Comparison of ENCODE assay signal across 9 mouse cellular contexts in genomic region chr1:133397094-133397482, GRCm38 (mm10). TPM values are rescaled to one million over a fixed set of nuclear protein-coding genes. Genes with fewer than 3 reads are reported as not detected.
DNase-seq lines count a peak whose midpoint lies in the region; ATAC-seq and TF ChIP-seq lines count a peak whose summit lies in the region.
"Had no signal": no experiment of that assay in that cellular context is flagged by ENCODE, and none has a peak within 500 bp of the region (broad histone marks: within the 10 kb centered on the region; RNA-seq: fewer than 3 reads in every experiment).

No protein-coding gene starts in this region.

- DNase-seq in heart, postnatal 25 days (ENCODE audit: low spot score): no peak
- no peak for DNase-seq in lung, postnatal 36 days
- no peak for DNase-seq in hindbrain, postnatal 0 days (ENCODE audit: low spot score)
- DNase-seq in adrenal gland, postnatal 4 days (ENCODE audit: low spot score in 2 of 2): no peak
- DNase-seq in frontal cortex, postnatal 25 days (ENCODE audit: low spot score in 2 of 2): no peak
- DNase-seq: thymus, adult 18-20 months had no signal

- no peak overlapping the region for H3K9ac ChIP-seq in heart, embryonic 11.5 days (ENCODE audit: low read depth, low read length)
- no peak overlapping the region for H3K9ac ChIP-seq in lung, embryonic 16.5 days (ENCODE audit: low read length)
- peak overlapping the region; percentile 43; the same call in 1 of the 2 replicates for H3K9ac ChIP-seq in hindbrain, postnatal 0 days (replicated peaks; ENCODE audit: low read length)
- no peak overlapping the region for H3K9ac ChIP-seq in stomach, embryonic 14.5 days (replicated peaks; ENCODE audit: low read depth, low read length)

- H3K4me1 ChIP-seq in heart, embryonic 11.5 days (ENCODE audit: control insufficient read depth, insufficient read depth, low read length): peaks cover 3% of the 10 kb centered on the region; the same call in 1 of the 2 replicates
- peaks cover 14% of the 10 kb centered on the region for H3K4me1 ChIP-seq in lung, embryonic 16.5 days (replicated peaks; ENCODE audit: control insufficient read depth, insufficient read depth, low read length)
- peaks cover 11% of the 10 kb centered on the region; the same call in 1 of the 2 replicates for H3K4me1 ChIP-seq in hindbrain, postnatal 0 days (ENCODE audit: insufficient read depth, low read length)
- H3K4me1 ChIP-seq in stomach, embryonic 14.5 days (ENCODE audit: control insufficient read depth, insufficient read depth, low read length): 0 out of 2 replicates have a peak, but pooled peaks cover 3% of the 10 kb centered on the region

- intact Hi-C loops in heart, postnatal 25 days (cut with DNase I): no loop called here

- peak overlapping the region; percentile 77 for H3K27ac ChIP-seq in heart, embryonic 11.5 days (ENCODE audit: low read depth, low read length)
- H3K27ac ChIP-seq in lung, embryonic 16.5 days (ENCODE audit: low read length): peak overlapping the region; percentile 55
- peak overlapping the region; percentile 77 for H3K27ac ChIP-seq in hindbrain, postnatal 0 days
- 0 out of 2 replicates have a peak overlapping the region, but pooled peaks have one; percentile 22 for H3K27ac ChIP-seq in stomach, embryonic 14.5 days (ENCODE audit: low read length)

- no peaks in the 10 kb centered on the region for H3K27me3 ChIP-seq in heart, embryonic 11.5 days (ENCODE audit: control insufficient read depth, insufficient read depth, low read length)
- H3K27me3 ChIP-seq in lung, embryonic 16.5 days (ENCODE audit: control insufficient read depth, insufficient read depth, low read depth, low read length): no peaks in the 10 kb centered on the region
- H3K27me3 ChIP-seq in hindbrain, postnatal 0 days (ENCODE audit: insufficient read depth, low read length): no peaks in the 10 kb centered on the region
- no peaks in the 10 kb centered on the region for H3K27me3 ChIP-seq in stomach, embryonic 14.5 days (ENCODE audit: control insufficient read depth, insufficient read depth, low read length)

- WGBS in heart, embryonic 11.5 days (ENCODE audit: insufficient replicate concordance): 75% methylated on average over 5 of the region's 5 CpGs
- 80% methylated on average over 5 of the region's 5 CpGs for WGBS in lung, embryonic 16.5 days
- WGBS in hindbrain, postnatal 0 days: 50% methylated on average over 5 of the region's 5 CpGs
- 73% methylated on average over 5 of the region's 5 CpGs for WGBS in stomach, embryonic 14.5 days

- H3K4me3 ChIP-seq in heart, embryonic 11.5 days (ENCODE audit: low read depth, low read length): no peak overlapping the region
- H3K4me3 ChIP-seq in lung, embryonic 16.5 days (ENCODE audit: low read length): no peak overlapping the region
- H3K4me3 ChIP-seq in hindbrain, postnatal 0 days (ENCODE audit: low read length): no peak overlapping the region
- no peak overlapping the region for H3K4me3 ChIP-seq in stomach, embryonic 14.5 days (ENCODE audit: low read depth, low read length)

- no peak for ATAC-seq in heart, embryonic 11.5 days (replicated peaks; ENCODE audit: insufficient number of reproducible peaks, low FRiP score, low TSS enrichment)
- ATAC-seq in lung, embryonic 16.5 days (ENCODE audit: low read depth): 0 out of 2 replicates have a peak, but pooled peaks have one; percentile 3
- no peak for ATAC-seq in hindbrain, postnatal 0 days
- ATAC-seq in stomach, embryonic 14.5 days (ENCODE audit: insufficient number of reproducible peaks, insufficient read depth, low FRiP score, low read depth): no peak

- peak overlapping the region; percentile 27; the same call in 1 of the 2 replicates for H3K4me2 ChIP-seq in heart, embryonic 11.5 days
- H3K4me2 ChIP-seq in lung, embryonic 16.5 days (ENCODE audit: low read depth, low read length): no peak overlapping the region
- peak overlapping the region; percentile 28 for H3K4me2 ChIP-seq in hindbrain, postnatal 0 days (ENCODE audit: low read depth, low read length)
- no peak overlapping the region for H3K4me2 ChIP-seq in stomach, embryonic 14.5 days (replicated peaks; ENCODE audit: low read depth, low read length)

- no peaks in the 10 kb centered on the region for H3K9me3 ChIP-seq in heart, embryonic 11.5 days (replicated peaks; ENCODE audit: control insufficient read depth, low read length)
- H3K9me3 ChIP-seq in lung, embryonic 16.5 days (ENCODE audit: control insufficient read depth, low read length): no peaks in the 10 kb centered on the region
- H3K9me3 ChIP-seq in hindbrain, postnatal 0 days (ENCODE audit: low read length): no peaks in the 10 kb centered on the region
- no peaks in the 10 kb centered on the region for H3K9me3 ChIP-seq in stomach, embryonic 14.5 days (ENCODE audit: control insufficient read depth, low read depth, low read length)

- no peak for TF ChIP-seq CTCF in hindbrain, postnatal 0 days (IDR thresholded peaks at IDR 0.05; ENCODE audit: low read depth)

- H3K36me3 ChIP-seq in heart, embryonic 11.5 days (ENCODE audit: control insufficient read depth, insufficient read depth, low read length): no peaks in the 10 kb centered on the region
- peaks cover 3% of the 10 kb centered on the region; the same call in 1 of the 2 replicates for H3K36me3 ChIP-seq in lung, embryonic 16.5 days (ENCODE audit: control insufficient read depth, insufficient read depth, low read length)
- H3K36me3 ChIP-seq in hindbrain, postnatal 0 days (ENCODE audit: insufficient read depth, low read length): no peaks in the 10 kb centered on the region
- H3K36me3 ChIP-seq in stomach, embryonic 14.5 days (ENCODE audit: control insufficient read depth, insufficient read depth, low read length): no peaks in the 10 kb centered on the region

RNA-seq across cellular contexts. Expression of gene Sox13, which starts 27.1 kb away (rescaled TPM):
- polyA plus RNA-seq in heart, embryonic 11.5 days (2014; fragmentation: Nextera tagmentation; extraction: Ambion mirVana): 3.3 and 3.7 TPM in 2 replicates
- 10 to 100 TPM; 15.2 to 19.9 TPM for total RNA-seq in heart, postnatal 25 days (2021)
- polyA plus RNA-seq in lung, embryonic 16.5 days (2015; fragmentation: Nextera tagmentation; extraction: Ambion mirVana): 6.1 and 6.7 TPM in 2 replicates
- total RNA-seq in hindbrain, postnatal 0 days (2014; rRNA removed): 13.1 and 16.8 TPM in 2 replicates
- 2.9 and 3.3 TPM in 2 replicates for polyA plus RNA-seq in hindbrain, postnatal 0 days (2015; fragmentation: Nextera tagmentation; extraction: Ambion mirVana)
- 8.2 and 8.5 TPM in 2 replicates for polyA plus RNA-seq in stomach, embryonic 14.5 days (2014; fragmentation: Nextera tagmentation; extraction: Ambion mirVana)
- total RNA-seq in adrenal gland, postnatal 4 days (2021): 10 to 100 TPM; 26.0 to 35.2 TPM

RNA-seq across cellular contexts. Expression of gene Etnk2, which starts 33.7 kb away (rescaled TPM):
- polyA plus RNA-seq in heart, embryonic 11.5 days (2014; fragmentation: Nextera tagmentation; extraction: Ambion mirVana): 1.5 TPM in 2 replicates
- total RNA-seq in heart, postnatal 25 days (2021): under 1 TPM; 0.45 to 0.57 TPM
- 2.9 and 3.4 TPM in 2 replicates for polyA plus RNA-seq in lung, embryonic 16.5 days (2015; fragmentation: Nextera tagmentation; extraction: Ambion mirVana)
- 36.7 and 49.7 TPM in 2 replicates for total RNA-seq in hindbrain, postnatal 0 days (2014; rRNA removed)
- polyA plus RNA-seq in hindbrain, postnatal 0 days (2015; fragmentation: Nextera tagmentation; extraction: Ambion mirVana): 27.4 and 29.6 TPM in 2 replicates
- 4.9 and 5.6 TPM in 2 replicates for polyA plus RNA-seq in stomach, embryonic 14.5 days (2014; fragmentation: Nextera tagmentation; extraction: Ambion mirVana)
- 10 to 100 TPM in 1 of 2 experiments, 1 to 10 TPM in 1; 8.1 to 12.1 TPM for total RNA-seq in adrenal gland, postnatal 4 days (2021)

RNA-seq across cellular contexts. Expression of gene Ren1, which starts 46.8 kb away (rescaled TPM):
- not detected in 2 replicates for polyA plus RNA-seq in heart, embryonic 11.5 days (2014; fragmentation: Nextera tagmentation; extraction: Ambion mirVana)
- under 1 TPM; 0.21 to 0.28 TPM for total RNA-seq in heart, postnatal 25 days (2021)
- polyA plus RNA-seq in lung, embryonic 16.5 days (2015; fragmentation: Nextera tagmentation; extraction: Ambion mirVana): 0.78 and 1.3 TPM in 2 replicates
- 0.58 and 1.1 TPM in 2 replicates for total RNA-seq in hindbrain, postnatal 0 days (2014; rRNA removed)
- 1.6 and 1.7 TPM in 2 replicates for polyA plus RNA-seq in hindbrain, postnatal 0 days (2015; fragmentation: Nextera tagmentation; extraction: Ambion mirVana)
- 1.4 and 2.6 TPM in 2 replicates for polyA plus RNA-seq in stomach, embryonic 14.5 days (2014; fragmentation: Nextera tagmentation; extraction: Ambion mirVana)
- total RNA-seq in adrenal gland, postnatal 4 days (2021): 10 to 100 TPM in 1 of 2 experiments, 1 to 10 TPM in 1; 2.0 to 17.3 TPM

Comparison
In these comparisons a context has a peak if more than half of its experiments do, and no peak if none do; other contexts are left out.
1. H3K27ac ChIP-seq: peak in every context shown above with its lines; median percentile 77 in heart, embryonic 11.5 days; 77 in hindbrain, postnatal 0 days; 55 in lung, embryonic 16.5 days; 22 in stomach, embryonic 14.5 days.
2. H3K4me2 ChIP-seq: peak in heart, embryonic 11.5 days (single experiment) and hindbrain, postnatal 0 days (single experiment); none in lung, embryonic 16.5 days (single experiment) and stomach, embryonic 14.5 days (single experiment).